Mouse (Mus musculus) cerebellum, adult 2 months (tissue): Measurements from ENCODE around the gene Tbx21. TPM values are rescaled to one million over a fixed set of nuclear protein-coding genes. Genes with fewer than 3 reads are reported as not detected.

Source experiments
- DNase-seq, 2 experiments: peaks; one replicate each; pipeline ENCODE4 v3.0.0; 2021
- H3K27ac ChIP-seq: fragments of 200-500 bp; 2 replicates; pipeline ENCODE4 v1.5.1; 2012; ENCODE audit warnings: low read length, control low read depth, inconsistent platforms; ENCODE audit not compliant: insufficient read depth
- H3K27me3 ChIP-seq: fragments of 200-500 bp; 2 replicates; pipeline ENCODE4 v1.6.1; 2012; ENCODE audit warnings: inconsistent platforms, mild to moderate bottlenecking, low read length, moderate library complexity; ENCODE audit not compliant: control insufficient read depth, insufficient read depth
- H3K4me1 ChIP-seq: fragments of 200-500 bp; 2 replicates; pipeline ENCODE4 v1.6.1; 2011; ENCODE audit warnings: low read length; ENCODE audit not compliant: control insufficient read depth, insufficient read depth
- H3K4me3 ChIP-seq: fragments of 200-500 bp; replicated peaks from 2 replicates; pipeline ENCODE3; 2011; ENCODE audit warnings: mild to moderate bottlenecking, low read depth, low read length, control low read depth; ENCODE audit not compliant: insufficient read depth
- CTCF ChIP-seq: fragments of 200-500 bp; IDR thresholded peaks from 2 replicates; pipeline ENCODE4 v1.5.1; 2011; ENCODE audit warnings: low read depth, mild to moderate bottlenecking, control low read depth, low read length, moderate library complexity, borderline replicate concordance; ENCODE audit not compliant: insufficient read depth
- POLR2A ChIP-seq: fragments of 200-500 bp; IDR thresholded peaks from 2 replicates; pipeline ENCODE4 v1.6.1; 2011; ENCODE audit warnings: low read length, control low read depth, borderline replicate concordance; ENCODE audit not compliant: insufficient read depth
- WGBS: fragments of 180-500 bp; shearing (Covaris S2); methylation state at CpG from one replicate; pipeline ENCODE4 v1.1.7; 2018; 5-methylcytosine and 5-hydroxymethylcytosine counted together
- polyA plus RNA-seq: library from polyadenylated mRNA; depleted of rRNA; stranded (reverse); fragments of >200 nt; gene quantifications from 2 replicates; pipeline ENCODE4 v1.2.3, GENCODE M21; 2012

Gene Tbx21
- polyA plus RNA-seq, 1 experiment = 0.03 TPM

DNA sequence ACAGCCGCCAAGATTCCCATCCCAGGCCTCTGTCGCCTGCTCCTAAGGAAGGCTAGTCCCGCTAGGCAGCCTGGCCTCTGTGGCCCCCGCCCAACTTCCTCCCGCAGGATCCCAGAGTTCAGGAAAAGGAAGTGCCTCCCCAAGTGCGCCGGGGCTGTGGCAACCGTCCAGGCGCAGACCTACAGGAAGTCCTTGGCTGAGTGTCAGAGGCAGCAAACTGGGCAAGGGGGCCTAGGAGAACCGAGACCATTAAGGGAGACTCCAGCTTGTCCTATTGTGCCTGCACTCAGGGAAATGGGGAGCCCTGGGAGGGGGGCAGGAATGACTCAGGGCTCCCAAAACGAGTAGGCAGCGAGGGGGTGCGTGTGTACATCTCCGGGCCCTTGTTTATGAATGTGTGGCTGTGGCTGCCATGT lies 34.9 kb upstream of the Tbx21 start:
- TF ChIP-seq CTCF = no peak
- TF ChIP-seq POLR2A = no peak
- WGBS = under 1% methylated on average over 14 of the region's 14 CpGs
- peak overlapping the region; percentile 65 for H3K4me3 ChIP-seq
- H3K27me3 ChIP-seq = no peaks in the 10 kb centered on the region
- H3K27ac ChIP-seq = peak overlapping the region; percentile 26
- DNase-seq = peak; percentile 75 to 79
- H3K4me1 ChIP-seq = peaks cover 19% of the 10 kb centered on the region

DNA sequence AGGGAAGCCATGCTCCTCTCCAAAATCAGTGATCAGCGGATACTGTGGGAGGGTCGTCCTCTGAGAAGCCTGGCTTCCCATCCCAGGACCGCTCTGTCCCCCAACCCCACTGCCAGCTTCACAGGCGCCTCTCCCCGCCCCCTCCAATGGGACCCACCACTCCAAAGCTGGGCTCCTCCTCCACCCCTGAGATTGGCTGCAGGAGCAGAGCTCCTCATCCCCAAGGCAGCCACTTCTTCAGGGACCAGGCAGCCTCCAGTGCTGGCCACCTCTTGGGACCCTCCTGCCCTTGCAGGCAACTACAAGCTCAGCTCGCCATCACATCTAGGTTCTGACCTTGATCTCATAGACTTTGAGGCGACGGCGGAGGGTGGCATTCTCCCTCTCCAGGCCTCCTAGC lies 33.9 kb upstream of the Tbx21 start:
- Histone ChIP-seq H3K4me3 (no peak overlapping the region), H3K27me3 (no peaks in the 10 kb centered on the region), H3K27ac (no peak overlapping the region; the same call in 1 of the 2 replicates), H3K4me1 (peaks cover 19% of the 10 kb centered on the region)
- WGBS = 46% methylated on average over 9 of the region's 9 CpGs
- no peak for TF ChIP-seq CTCF
- no peak for TF ChIP-seq POLR2A
- DNase-seq = no peak

DNA sequence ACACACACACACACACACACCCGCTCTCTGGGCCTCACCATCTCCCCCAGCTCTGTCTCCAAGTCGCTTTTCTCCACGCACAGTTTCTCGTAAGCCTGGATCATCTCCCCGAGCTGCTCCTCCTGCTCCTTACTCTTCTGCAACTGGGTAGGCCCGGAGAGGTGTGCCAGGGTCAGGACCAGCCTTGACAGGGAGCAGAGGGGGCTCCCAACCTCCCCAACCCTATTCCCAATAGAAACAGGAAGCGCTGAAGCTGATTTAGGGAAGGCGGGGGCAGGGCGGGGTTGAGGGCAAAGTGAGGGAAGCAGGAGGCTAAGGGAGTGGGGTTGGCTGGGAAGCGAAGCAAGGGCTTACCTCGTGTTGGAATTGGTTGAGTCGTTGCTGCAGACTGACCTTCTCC lies 33.5 kb upstream of the Tbx21 start:
- DNase-seq = no peak
- Histone ChIP-seq H3K27me3 (no peaks in the 10 kb centered on the region), H3K4me1 (peaks cover 19% of the 10 kb centered on the region), H3K4me3 (no peak overlapping the region), H3K27ac (no peak overlapping the region)
- TF ChIP-seq CTCF (no peak), POLR2A (no peak)
- 46% methylated on average over 12 of the region's 12 CpGs for WGBS

DNA sequence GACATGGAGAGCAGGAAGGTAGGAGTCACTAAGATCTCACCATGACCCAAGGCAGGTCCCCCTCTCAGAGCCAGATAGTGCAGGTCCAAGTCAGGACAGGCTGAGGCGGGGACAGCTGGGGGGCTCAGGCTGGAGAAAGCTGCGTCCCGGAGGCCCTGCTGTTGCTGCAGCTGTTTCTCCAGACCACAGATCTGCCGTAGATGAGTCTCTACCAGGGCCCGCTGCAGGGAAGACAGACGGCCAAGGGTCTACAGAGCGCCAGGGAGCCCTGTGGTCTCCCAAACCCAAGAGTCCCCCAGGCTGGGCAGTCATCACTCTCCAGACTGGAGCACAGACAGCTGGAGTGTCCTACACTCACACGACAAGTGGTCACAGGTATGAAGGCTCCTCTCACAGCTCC lies 32.2 kb upstream of the Tbx21 start:
- no peak for TF ChIP-seq POLR2A
- TF ChIP-seq CTCF = no peak
- Histone ChIP-seq H3K27me3 (no peaks in the 10 kb centered on the region), H3K4me3 (no peak overlapping the region), H3K27ac (no peak overlapping the region), H3K4me1 (peaks cover 14% of the 10 kb centered on the region)
- no peak for DNase-seq
- 48% methylated on average over 8 of the region's 8 CpGs for WGBS

DNA sequence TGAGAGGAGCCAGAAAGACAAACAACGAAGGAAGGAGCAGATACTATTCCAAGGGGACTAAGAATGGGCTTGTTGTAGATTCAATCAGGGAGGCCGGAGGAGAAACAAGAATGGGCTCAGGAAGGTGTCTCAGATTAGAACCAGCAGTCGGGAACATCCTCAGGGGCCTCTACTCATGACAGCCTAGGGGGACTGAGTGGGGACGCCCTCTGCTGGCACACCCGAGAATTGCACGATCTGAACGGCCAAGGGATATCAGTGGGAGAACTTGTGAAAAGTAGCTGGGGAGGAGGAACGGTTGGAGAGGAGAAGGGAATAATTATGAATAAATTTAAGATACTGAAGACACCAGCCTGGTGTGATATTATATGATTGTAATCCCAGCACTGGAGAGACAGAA lies 31.6 kb upstream of the Tbx21 start:
- TF ChIP-seq POLR2A = no peak
- TF ChIP-seq CTCF = peak; percentile 85
- no peaks in the 10 kb centered on the region for H3K27me3 ChIP-seq
- no peak overlapping the region for H3K4me3 ChIP-seq
- DNase-seq = peak; percentile 54 to 80
- 13% methylated on average over 8 of the region's 8 CpGs for WGBS
- peaks cover 10% of the 10 kb centered on the region for H3K4me1 ChIP-seq
- no peak overlapping the region for H3K27ac ChIP-seq

DNA sequence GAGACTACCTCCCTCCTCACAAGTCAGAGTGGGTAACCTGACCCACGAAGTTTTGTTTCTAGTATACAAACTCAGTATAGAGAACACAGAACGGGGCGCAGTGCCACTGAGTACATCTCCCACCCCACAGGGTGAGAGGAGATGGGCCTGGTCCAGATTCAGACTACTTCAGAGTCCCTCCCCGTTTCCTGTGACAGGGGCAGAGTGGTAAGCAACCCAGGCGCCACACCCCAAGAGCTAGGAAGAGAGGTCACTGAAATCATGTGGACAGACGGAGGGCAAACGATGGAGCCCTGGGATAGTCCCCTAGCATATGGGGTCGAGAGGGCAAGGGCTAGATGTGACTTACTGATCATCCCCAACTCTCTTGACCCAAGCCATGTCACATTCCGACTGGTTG lies 30.8 kb upstream of the Tbx21 start:
- WGBS = 78% methylated on average over 9 of the region's 9 CpGs
- Histone ChIP-seq H3K27me3 (no peaks in the 10 kb centered on the region), H3K4me3 (no peak overlapping the region), H3K27ac (no peak overlapping the region), H3K4me1 (peaks cover 10% of the 10 kb centered on the region)
- no peak for DNase-seq
- TF ChIP-seq CTCF (no peak), POLR2A (no peak)

DNA sequence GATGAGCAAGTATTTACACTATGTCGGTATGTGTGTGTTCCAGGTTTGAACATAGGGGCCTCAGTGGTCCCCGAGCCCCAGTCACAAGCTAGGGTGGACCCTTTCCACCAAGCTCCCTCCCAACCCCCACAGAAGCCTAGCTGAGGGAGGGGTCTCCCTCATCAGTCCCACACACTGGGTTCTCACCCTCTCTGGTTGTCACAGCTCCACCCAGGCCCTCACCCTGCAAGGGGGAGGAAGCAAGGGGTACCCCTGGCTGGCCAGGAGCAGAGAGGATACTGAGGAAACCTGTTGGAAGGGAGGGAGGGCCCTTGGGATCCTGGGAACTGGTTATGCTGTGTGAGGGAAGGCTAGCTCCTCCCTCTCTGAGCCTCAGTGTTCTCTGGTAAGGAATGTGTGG lies 30.2 kb upstream of the Tbx21 start:
- Histone ChIP-seq H3K27me3 (no peaks in the 10 kb centered on the region), H3K4me3 (no peak overlapping the region), H3K27ac (no peak overlapping the region), H3K4me1 (peaks cover 10% of the 10 kb centered on the region)
- DNase-seq = no peak
- WGBS = 83% methylated on average over 2 of the region's 2 CpGs
- TF ChIP-seq CTCF = no peak
- TF ChIP-seq POLR2A = no peak

DNA sequence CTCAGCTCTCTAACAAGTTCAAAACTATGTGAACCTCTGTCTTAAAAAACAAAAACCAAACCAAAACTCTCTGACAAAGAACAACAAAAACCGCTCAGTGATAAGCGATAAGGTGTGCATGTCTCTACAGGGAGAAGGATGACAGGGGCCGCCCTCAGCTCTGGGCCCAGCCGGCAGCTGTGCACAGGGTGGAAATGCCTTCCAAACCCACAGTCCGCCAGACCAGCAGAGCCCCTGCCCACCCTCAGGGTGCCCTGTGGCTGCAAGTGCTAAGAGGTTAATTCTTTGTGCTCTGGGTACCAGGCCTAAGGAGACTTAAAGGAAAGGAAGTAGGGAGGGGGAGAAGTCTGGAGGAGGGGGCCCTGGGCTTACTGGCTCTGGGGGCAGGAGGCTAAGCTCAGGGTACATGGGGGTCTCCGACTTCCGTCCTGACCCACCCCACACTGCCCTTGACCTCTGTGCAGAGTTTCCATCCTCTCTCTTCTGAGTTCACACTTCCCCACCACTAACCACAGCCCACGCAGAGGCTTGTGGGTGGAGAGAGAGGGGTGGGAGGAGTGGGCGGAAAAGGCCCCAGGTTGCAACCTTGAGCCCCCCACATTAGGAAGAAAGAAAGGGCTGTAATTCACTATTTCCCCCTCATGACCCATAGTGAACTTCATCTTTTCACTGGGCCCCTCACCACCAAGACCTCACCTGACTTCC lies 28.2 kb upstream of the Tbx21 start:
- 84% methylated on average over 9 of the region's 9 CpGs for whole genome bisulfite sequencing
- H3K27ac ChIP-seq = no peak overlapping the region
- H3K4me1 ChIP-seq = peaks cover 7% of the 10 kb centered on the region
- no peak overlapping the region for H3K4me3 ChIP-seq
- DNase-seq = no peak
- no peaks in the 10 kb centered on the region for H3K27me3 ChIP-seq
- TF ChIP-seq POLR2A = no peak
- TF ChIP-seq CTCF = no peak
